Mouse (Mus musculus) T-helper 1 cell (primary cell): ENCODE measurements around the gene Myof.

Source experiments
- in situ Hi-C: fragments of 300-600 bp; cut with MboI, MseI; formaldehyde crosslinking; loops from one replicate; pipeline ENCODE4 v1.15.1; 2025; ENCODE audit warnings: high pct_unique_total_duplicates

The Myof gene

GRCm38 (mm10) chr19:38043281-38043981 is at the start of gene Myof:
TSS of gene Myof (minus strand) at chr19:38043577.
- in situ Hi-C loops, result no loop called here

- in situ Hi-C loops, result no loop called here
Observed at GRCm38 (mm10) chr19:38091512-38091985, 48.2 kb upstream of the Myof start.

GRCm38 (mm10) chr19:38089358-38089757 is 46.0 kb upstream of the Myof start:
- in situ Hi-C loops, result no loop called here

GRCm38 (mm10) chr19:38086948-38087551 is 43.7 kb upstream of the Myof start:
- in situ Hi-C loops, result no loop called here

- in situ Hi-C loops, result no loop called here
Observed at GRCm38 (mm10) chr19:38085841-38086240, 42.5 kb upstream of the Myof start.

- in situ Hi-C loops, result no loop called here
Observed at GRCm38 (mm10) chr19:38082931-38083525, 39.7 kb upstream of the Myof start.

- in situ Hi-C loops, result no loop called here
Observed at GRCm38 (mm10) chr19:38081361-38081760, 38.0 kb upstream of the Myof start.

GRCm38 (mm10) chr19:38077851-38078540 is 34.6 kb upstream of the Myof start:
- in situ Hi-C loops, result no loop called here

- in situ Hi-C loops, result no loop called here
Observed at GRCm38 (mm10) chr19:38076251-38076650, 32.9 kb upstream of the Myof start.

- in situ Hi-C loops, result no loop called here
Observed at GRCm38 (mm10) chr19:38075051-38075450, 31.7 kb upstream of the Myof start.

GRCm38 (mm10) chr19:38073226-38073625 is 29.8 kb upstream of the Myof start:
- in situ Hi-C loops, result no loop called here

- in situ Hi-C loops, result no loop called here
Observed at GRCm38 (mm10) chr19:38064051-38064450, 20.7 kb upstream of the Myof start.

GRCm38 (mm10) chr19:38063201-38063600 is 19.8 kb upstream of the Myof start:
- in situ Hi-C loops, result no loop called here

GRCm38 (mm10) chr19:38056931-38057330 is 13.6 kb upstream of the Myof start:
- in situ Hi-C loops, result loop anchor here (10.0 kb wide), 1 partner anchor 878 kb away; the partner anchor contains the start of gene Hells

GRCm38 (mm10) chr19:38056276-38056675 is 12.9 kb upstream of the Myof start:
- in situ Hi-C loops, result loop anchor here (10.0 kb wide), 1 partner anchor 879 kb away; the partner anchor contains the start of gene Hells

- in situ Hi-C loops, result loop anchor here (10.0 kb wide), 1 partner anchor 879 kb away; the partner anchor contains the start of gene Hells
Observed at GRCm38 (mm10) chr19:38055798-38056197, 12.4 kb upstream of the Myof start.

GRCm38 (mm10) chr19:38054720-38055192 is 11.4 kb upstream of the Myof start, which contains the start of gene Cep55:
TSS of gene Cep55 (plus strand) at chr19:38055011.
- in situ Hi-C loops, result loop anchor here (10.0 kb wide), 1 partner anchor 880 kb away; the partner anchor contains the start of gene Hells

- in situ Hi-C loops, result loop anchor here (10.0 kb wide), 1 partner anchor 881 kb away; the partner anchor contains the start of gene Hells
Observed at GRCm38 (mm10) chr19:38054149-38054719, 10.9 kb upstream of the Myof start.

GRCm38 (mm10) chr19:38053227-38054041 is 10.1 kb upstream of the Myof start:
- in situ Hi-C loops, result loop anchor here (10.0 kb wide), 1 partner anchor 881 kb away; the partner anchor contains the start of gene Hells

- in situ Hi-C loops, result loop anchor here (10.0 kb wide), 1 partner anchor 885 kb away; the partner anchor contains the start of gene Hells
Observed at GRCm38 (mm10) chr19:38049686-38050085, 6.3 kb upstream of the Myof start.
